Mouse (Mus musculus): ENCODE results near the gene Atg7.

Atg7 gene

GRCm38 (mm10) chr6:114684407-114684806 is 41.5 kb downstream of the Atg7 start:
- no peak for DNase-seq (ENCODE audit: low read depth, low spot score)

GRCm38 (mm10) chr6:114685412-114685811 is 42.5 kb downstream of the Atg7 start:
- DNase-seq (ENCODE audit: low read depth, low spot score), result no peak

- no peak for DNase-seq (ENCODE audit: low read depth, low spot score)
These were observed 44.1 kb downstream of the Atg7 start for GRCm38 (mm10) chr6:114687035-114687434.

- DNase-seq (ENCODE audit: low read depth, low spot score), result no peak
These were observed 47.8 kb downstream of the Atg7 start for GRCm38 (mm10) chr6:114690661-114691060.

DNA sequence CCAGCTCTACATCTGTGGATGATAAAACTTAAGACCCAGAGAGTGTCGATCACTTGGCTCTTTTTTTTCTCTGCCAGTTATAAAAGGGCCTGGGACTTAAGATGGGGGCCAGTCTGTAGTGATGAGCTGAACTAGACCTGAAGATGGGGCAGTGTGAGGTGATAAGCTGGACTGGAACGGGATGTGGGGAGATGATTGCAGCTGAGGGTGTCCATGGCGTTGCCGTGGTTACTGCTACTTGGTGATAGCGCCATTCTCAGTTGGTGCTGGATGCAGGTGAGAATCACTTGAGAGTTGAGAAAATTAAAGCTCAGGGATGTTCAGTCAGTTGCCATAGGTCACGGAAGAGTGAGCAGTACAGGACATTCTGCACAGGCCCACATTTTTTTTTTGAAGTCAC is 48.6 kb downstream of the Atg7 start:
- no peak for DNase-seq (ENCODE audit: low read depth, low spot score)

DNA sequence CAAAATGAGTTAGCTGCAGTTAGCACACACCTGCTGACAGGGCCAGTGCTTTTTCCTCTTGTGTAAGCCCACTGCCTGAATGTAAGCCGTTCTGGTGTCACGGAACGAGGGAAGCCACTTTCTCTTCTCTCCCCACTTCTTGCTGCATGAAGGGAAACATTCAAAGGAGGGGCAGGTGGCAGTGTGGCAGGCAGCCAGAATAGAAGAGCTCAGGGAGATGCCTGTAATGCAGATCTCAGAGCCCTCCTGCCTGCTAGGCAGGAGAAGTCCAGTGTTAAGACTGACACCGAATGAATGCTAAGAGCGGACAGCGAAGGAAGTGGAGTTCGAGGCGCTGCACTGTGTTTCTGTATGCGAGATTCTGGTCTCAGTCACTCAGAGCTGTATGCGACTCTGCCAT is 49.8 kb downstream of the Atg7 start:
- DNase-seq (ENCODE audit: low read depth, low spot score), result no peak

DNA sequence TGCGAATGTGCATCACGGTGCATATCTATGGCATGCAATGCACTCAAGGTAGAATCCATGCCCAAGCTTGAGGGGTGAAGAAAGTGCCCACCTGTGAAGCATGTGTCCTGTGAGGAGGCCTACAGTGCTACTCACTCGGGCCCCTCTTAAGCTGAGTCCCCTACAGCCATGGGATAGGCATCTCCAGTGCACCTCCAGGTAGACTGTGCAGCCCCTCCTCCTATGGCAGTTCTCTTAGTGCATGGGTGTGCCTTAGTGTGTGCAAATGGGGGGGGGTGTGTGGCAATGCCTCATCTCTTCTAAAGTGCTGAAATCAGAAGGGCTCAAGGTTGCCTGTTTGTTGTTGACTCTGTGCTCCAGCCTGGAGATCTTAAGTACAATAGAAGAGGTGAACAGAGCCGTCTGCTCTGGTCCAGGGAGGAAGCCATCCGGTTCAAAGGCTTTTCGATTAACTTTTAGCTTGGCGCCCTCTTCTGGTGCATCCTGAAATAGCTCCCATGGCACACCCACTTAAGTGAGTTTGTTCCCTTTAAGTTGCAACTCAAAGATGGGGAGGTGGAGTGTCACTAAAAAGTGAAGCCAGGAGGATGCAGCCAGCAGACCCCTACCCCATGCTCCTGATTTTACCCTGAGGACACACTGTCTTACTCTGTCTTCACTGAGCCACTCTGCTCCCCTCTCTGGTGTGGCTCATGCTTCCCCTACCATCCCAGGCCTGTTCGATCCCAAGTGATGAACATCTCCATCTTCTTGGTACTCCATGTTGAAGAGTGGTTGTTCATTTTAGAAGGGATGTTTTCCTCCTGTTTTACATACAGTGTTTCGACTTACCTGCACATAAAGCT is 55.0 kb downstream of the Atg7 start:
- DNase-seq (ENCODE audit: low read depth, low spot score), result peak; percentile 50

GRCm38 (mm10) chr6:114698578-114698977 is 55.7 kb downstream of the Atg7 start:
- no peak for DNase-seq (ENCODE audit: low read depth, low spot score)

- peak; percentile 19 for DNase-seq (ENCODE audit: low read depth, low spot score)
These were observed 57.8 kb downstream of the Atg7 start for GRCm38 (mm10) chr6:114700704-114701103.

GRCm38 (mm10) chr6:114707032-114707431 is 64.1 kb downstream of the Atg7 start:
- DNase-seq (ENCODE audit: low read depth, low spot score), result no peak

- no peak for DNase-seq (ENCODE audit: low read depth, low spot score)
These were observed 69.5 kb downstream of the Atg7 start for GRCm38 (mm10) chr6:114712242-114713050.

DNA sequence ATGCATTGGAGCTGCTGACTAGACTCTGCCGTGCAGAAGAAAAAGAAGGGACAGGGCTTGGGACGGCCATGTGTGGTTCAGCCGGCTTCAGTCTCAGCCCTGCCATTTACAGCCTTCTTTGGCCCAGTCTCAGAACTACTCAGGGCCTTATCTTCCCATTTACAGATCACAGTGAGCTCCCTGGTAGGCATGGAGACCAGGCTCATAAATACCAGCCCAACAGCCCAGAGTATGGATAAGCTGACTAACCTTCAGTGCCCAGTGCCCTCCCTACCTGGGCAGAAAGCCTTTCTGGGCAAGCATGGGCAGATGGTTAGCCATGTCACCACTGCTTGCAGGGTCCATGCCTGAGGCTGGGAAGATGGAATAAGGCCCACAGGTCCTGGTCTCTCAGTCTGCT is 70.6 kb downstream of the Atg7 start:
- DNase-seq (ENCODE audit: low read depth, low spot score), result no peak

- DNase-seq (ENCODE audit: low read depth, low spot score), result no peak
These were observed 71.8 kb downstream of the Atg7 start for GRCm38 (mm10) chr6:114714654-114715053.

DNA sequence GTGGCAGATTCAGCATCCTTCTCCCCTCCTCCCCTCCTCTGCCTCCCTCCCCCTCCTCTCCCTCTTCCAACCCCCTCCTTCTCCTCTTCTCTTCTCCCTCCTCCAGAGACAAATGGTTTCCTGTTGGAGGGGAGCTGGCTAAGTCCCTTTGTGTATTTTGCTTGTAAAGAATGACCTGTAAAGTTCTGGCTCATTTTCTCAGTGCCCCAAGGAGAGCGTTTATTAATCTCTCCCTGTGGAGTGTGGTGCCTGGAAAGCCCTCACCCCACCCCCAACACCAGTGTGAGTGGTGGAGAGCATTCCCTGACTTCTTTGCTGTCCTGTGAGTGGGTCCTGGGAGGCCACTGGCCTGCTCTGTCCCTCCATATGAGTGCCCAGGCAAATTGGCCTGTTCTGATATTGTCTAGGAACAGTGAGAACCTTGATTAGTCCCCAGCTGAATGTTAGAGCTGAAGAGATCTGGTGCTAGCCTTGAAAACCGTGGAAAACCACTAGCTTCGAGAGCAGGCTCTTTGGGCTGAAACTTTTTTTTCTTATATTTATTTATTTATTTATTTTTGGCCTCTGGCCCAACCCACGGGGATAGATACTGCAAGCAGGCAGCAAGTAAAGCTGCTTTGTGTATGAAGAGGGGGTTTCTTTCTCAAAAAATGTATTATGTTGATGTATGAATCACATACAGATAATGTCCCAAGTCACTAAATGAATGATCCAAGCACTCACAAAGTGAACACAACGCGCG is 72.6 kb downstream of the Atg7 start:
- no peak for DNase-seq (ENCODE audit: low read depth, low spot score)

- no peak for DNase-seq (ENCODE audit: low read depth, low spot score)
These were observed 76.2 kb downstream of the Atg7 start for GRCm38 (mm10) chr6:114719100-114719499.

- no peak for DNase-seq (ENCODE audit: low read depth, low spot score)
These were observed 76.8 kb downstream of the Atg7 start for GRCm38 (mm10) chr6:114719665-114720064.

- no peak for DNase-seq (ENCODE audit: low read depth, low spot score)
These were observed 79.1 kb downstream of the Atg7 start for GRCm38 (mm10) chr6:114722046-114722445.

DNA sequence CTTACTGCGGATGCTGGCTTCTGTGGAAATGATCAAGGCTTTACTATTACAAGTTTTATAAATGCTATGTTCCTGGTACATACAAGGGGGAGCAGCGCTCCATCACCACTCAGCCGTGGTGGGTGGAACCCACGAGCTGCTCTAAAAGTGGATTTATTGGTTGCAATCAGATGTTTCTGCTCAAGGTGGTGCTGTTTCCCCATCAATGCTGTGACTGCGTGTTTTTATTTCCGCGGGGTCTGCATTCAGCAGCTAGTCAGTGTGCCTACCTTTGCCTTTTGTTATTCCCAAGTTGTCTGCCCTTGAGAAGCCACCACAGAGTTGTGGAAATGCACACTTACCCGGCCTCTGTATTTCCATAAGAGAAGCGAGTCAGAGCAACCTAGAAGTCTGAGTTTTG is 81.0 kb downstream of the Atg7 start:
- DNase-seq (ENCODE audit: low read depth, low spot score), result no peak

GRCm38 (mm10) chr6:114724351-114724750 is 81.5 kb downstream of the Atg7 start:
- no peak for DNase-seq (ENCODE audit: low read depth, low spot score)

GRCm38 (mm10) chr6:114725147-114725575 is 82.3 kb downstream of the Atg7 start:
- no peak for DNase-seq (ENCODE audit: low read depth, low spot score)

DNA sequence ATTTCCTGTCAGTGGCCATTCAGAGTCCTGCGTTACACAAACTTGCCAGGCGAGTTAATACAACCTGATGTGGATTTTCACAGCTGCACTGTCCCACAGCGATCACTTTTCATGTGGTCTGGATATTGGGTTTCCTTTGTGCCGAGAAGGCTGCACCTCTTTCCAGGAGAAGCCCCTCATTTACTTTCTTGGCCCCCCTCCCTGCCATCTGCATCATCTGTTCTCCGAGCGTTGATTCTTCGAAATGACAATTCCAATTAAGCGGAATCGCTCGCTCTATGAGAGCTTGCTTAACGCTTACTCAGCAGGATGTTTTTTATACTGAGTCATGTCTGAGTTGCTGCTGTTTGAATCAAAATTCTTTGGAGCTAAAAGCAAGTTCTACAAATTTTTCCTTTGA is 83.8 kb downstream of the Atg7 start:
- no peak for DNase-seq (ENCODE audit: low read depth, low spot score)

- no peak for DNase-seq (ENCODE audit: low read depth, low spot score)
These were observed 90.3 kb downstream of the Atg7 start for GRCm38 (mm10) chr6:114733156-114733555.

Data from c-Kit-negative CD71-positive TER-119-positive erythroid progenitor cells, embryonic 14.5 days (primary cell).